Mouse (Mus musculus): ENCODE data around the gene Rgs3. TPM values are rescaled to one million over a fixed set of nuclear protein-coding genes. Genes with fewer than 3 reads are reported as not detected.

The Rgs3 gene
- total RNA-seq, 2 experiments from 2014 or later: 45.0 to 46.1 TPM

DNA sequence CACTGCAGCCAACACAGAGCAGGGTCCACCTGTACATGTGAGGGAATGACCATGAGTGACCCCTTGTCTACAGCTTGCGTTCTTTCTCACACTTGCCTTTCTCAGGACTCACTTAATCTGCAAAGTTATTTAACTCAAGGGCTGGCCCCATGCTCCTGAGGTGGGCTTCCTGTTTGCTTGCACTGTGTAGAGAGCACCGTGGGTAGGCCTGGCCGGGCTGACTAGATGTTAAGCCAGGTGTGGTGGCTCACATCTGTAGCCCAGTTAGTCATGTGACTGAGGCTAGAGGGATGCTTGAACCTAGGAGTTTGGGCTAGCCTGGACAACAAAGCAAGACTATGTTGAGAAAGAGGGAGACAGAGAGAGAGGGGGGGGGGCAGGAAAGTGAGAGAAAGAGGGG lies 179.3 kb downstream of the Rgs3 start:
- ATAC-seq (ENCODE audit: poor library complexity, severe bottlenecking): no peak

DNA sequence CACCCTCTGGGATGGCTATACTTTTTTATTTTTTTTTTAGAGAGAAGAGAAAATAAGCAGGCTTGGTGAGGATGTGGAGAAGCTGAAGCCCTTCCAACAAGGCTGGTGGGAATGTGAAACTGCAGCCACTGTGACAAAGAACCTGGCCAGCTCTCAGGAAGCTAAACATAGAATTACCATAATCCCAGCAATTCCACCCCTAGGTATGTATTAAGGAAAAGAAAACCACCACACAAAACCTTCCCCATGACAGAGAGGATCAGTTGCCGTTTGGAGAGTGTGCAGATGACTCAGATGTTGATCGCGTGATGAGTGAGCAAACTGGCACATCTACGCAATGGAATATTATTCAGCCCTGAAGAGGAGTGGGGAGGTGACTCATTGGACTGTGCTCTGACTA lies 179.9 kb downstream of the Rgs3 start:
- no peak for ATAC-seq (ENCODE audit: poor library complexity, severe bottlenecking)

DNA sequence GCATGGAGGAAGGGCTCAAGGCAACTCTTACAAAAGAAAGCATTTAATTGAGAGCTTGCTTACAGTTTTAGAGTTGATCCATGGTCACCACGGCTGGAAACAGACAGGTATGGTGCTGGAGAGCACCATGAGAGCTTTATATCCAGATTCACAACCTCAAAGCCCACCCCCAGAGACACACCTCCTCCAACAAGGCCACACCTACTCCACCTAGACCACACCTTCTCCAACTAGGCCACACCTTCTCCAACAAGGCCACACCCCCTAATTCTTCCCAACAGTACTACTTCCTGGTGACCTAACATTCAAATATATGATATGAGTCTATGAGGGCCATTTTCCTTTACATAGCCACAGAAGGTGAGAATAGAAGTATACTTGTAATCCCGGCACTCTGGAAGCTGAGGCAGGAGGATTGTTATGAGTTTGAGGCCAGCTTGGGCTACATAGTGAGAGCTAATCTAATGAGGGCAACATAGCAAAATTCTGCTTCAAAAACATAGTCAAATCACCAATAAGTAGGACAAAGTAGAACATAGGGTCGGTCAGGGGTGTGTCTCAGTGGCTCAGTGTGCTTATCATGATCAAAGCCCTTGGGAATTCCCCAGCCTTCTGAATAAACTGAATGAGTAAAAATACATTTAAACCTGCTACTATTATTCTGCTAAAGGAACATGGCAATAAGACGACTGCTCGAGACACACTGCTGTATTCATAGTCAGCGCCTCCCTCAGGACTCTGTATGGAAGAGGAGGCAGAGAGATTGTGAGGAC lies 180.8 kb downstream of the Rgs3 start:
- ATAC-seq (ENCODE audit: poor library complexity, severe bottlenecking): no peak

DNA sequence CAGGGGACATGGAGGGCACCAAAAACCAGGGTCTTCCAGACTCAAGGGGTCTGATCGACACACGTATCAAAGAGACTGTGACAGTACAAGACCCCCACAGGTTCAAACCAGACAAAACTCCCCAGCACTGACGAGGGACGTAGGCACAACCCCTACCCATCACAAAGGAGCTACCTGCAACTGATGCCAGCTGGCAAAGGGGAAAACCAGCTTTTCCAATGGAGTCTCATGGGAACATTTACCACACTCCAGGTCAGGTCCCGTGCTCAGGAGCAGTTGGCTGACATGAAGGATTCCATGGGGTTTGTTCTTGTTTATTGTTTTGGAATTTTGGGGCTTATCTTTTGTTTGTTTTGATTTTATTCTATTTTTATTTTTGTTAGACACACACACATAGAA lies 181.4 kb downstream of the Rgs3 start:
- no peak for ATAC-seq (ENCODE audit: poor library complexity, severe bottlenecking)

DNA sequence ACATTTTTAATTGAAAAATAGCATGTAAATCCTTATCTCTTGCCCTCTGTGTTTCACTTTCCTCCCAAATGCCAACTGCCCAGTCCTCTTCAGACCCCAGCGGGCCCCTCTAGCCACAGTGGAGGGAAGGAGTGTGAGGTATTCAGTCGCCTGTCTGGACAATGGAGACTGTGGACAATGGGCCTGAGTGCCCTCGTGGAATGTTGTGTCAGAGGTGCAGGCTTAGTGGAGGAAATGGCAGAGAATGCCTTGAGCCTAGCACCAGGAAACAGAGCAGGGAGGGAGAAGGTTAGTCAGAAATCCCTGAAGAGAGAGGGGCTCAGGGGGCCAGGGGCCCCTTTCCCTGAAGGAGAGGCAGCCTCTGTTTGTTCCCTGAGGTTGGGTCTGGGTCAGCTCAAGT lies 182.0 kb downstream of the Rgs3 start:
- ATAC-seq (ENCODE audit: poor library complexity, severe bottlenecking): no peak

DNA sequence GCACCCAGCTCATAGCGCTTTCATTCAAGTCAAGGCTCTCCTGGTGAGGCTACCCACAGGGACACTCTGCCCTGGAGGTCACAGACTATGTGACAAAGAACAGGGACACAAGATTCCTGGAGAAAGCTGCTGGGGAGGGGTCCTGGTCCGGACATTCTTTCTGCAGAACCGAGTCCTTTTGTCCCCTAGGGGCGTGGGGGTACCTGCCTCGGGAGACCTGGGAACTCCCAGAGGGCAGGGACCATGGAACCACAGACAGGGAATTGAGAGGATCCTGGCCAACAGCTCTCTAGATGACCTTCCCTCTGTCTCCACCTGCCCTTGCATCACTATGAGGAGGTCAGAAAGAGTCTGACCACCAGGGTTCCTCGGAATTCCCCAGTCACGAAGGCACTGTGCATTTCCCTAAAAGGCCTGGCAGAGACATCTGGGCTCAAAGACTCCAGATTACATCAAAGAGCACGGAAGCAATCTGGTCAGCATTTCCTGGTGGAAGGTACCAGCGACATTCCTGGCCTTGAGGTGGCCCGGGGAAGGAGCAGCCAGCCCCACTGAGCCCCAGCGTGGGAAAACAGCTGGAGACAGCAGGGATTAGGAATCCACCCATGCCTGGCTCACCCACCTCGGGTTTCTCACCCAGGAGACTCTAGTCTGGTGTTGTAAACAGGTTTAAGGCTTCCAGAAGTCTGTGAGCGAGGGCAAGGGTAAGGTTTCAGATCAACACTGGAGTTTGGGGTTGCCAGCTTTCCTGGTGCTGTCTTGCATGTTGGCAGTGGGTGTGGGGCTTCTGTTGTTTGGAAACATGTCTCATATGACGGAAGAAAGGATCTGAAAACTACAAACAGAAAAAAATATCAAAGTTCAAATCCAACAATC lies 183.5 kb downstream of the Rgs3 start:
- ATAC-seq (ENCODE audit: poor library complexity, severe bottlenecking): no peak

DNA sequence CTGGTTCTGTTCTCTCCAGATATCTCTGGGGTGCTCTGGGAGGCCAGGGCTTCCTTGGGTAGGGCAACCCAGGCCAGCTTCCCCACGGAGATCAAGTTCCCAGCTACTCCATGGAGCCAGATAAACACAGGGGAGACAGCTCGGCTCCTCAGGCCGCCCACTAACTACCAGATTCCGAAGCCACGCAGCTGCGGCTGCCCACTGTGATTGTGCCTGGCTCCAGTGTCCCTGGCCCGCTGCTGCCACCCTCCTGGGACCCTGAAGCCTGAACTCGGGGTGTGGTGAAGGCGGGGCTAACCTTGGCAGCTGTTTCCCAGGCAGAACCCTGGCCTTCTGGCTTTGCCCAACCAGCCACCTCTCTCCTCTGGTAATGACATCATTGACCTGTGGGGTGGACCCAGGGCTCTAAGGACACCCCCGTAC lies 184.9 kb downstream of the Rgs3 start:
- no peak for ATAC-seq (ENCODE audit: poor library complexity, severe bottlenecking)

DNA sequence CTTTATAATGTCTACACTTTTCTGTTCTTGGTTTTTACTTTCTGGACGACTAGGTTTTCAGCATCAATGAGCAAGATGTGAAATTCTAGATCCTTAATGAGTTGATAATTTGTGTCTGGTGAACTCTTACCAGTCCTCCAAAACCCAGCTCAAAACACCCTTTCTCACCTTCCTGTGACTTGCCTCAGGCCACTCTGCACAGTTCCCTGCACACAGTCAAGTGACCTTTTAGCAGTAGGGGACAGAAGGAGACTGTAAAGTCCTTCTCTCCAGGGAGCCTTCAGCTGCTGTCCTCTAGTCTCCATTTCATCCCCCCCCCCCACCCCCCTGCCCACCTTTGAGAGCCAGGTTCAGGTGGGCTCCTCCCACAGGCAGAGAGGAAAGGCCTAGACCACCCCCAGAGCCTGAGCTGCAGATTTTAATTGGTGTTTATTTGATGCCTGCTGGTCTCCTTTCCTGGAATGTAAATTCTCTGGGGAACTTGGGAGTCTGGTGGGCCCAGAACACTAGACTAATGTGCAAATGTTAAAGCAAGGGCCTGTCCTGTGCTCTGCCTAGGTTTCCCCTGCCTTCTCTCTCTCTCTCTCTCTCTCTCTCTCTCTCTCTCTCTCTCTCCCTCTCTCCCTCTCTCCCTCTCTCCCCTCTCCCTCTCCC lies 185.5 kb downstream of the Rgs3 start:
- no peak for ATAC-seq (ENCODE audit: poor library complexity, severe bottlenecking)

Other genes starting within 250 kb of the Rgs3 start
- gene Fkbp15, start 199.3 kb upstream of the Rgs3 start, total RNA-seq (2015): 46.8 and 47.6 TPM in 2 replicates
- 110 and 118 TPM in 2 replicates for gene Fkbp15, start 199.3 kb upstream of the Rgs3 start, total RNA-seq (2017)
- gene Slc31a1, start 199.1 kb upstream of the Rgs3 start, total RNA-seq (2015): 23.2 and 26.1 TPM in 2 replicates
- 20.7 and 25.3 TPM in 2 replicates for gene Slc31a1, start 199.1 kb upstream of the Rgs3 start, total RNA-seq (2017)
- gene Cdc26, start 151.2 kb upstream of the Rgs3 start, total RNA-seq (2015): 98.2 and 100 TPM in 2 replicates
- 71.7 and 85.0 TPM in 2 replicates for gene Cdc26, start 151.2 kb upstream of the Rgs3 start, total RNA-seq (2017)
- 9.3 and 11.2 TPM in 2 replicates for gene Prpf4, start 151.1 kb upstream of the Rgs3 start, total RNA-seq (2015)
- 9.2 and 11.2 TPM in 2 replicates for gene Prpf4, start 151.1 kb upstream of the Rgs3 start, total RNA-seq (2017)
- gene Rnf183, start 124.6 kb upstream of the Rgs3 start, total RNA-seq (2015): not detected in 2 replicates
- not detected in 2 replicates for gene Rnf183, start 124.6 kb upstream of the Rgs3 start, total RNA-seq (2017)
- not detected in 2 replicates for gene Wdr31, start 89.0 kb upstream of the Rgs3 start, total RNA-seq (2015)
- not detected in 2 replicates for gene Wdr31, start 89.0 kb upstream of the Rgs3 start, total RNA-seq (2017)
- gene Bspry, start 79.8 kb upstream of the Rgs3 start, total RNA-seq (2015): 0.57 TPM in 1 of 2 replicates, not detected in the other
- gene Bspry, start 79.8 kb upstream of the Rgs3 start, total RNA-seq (2017): 0.08 and 0.18 TPM in 2 replicates
- 0.14 TPM in 1 of 2 replicates, not detected in the other for gene Hdhd3, start 56.4 kb upstream of the Rgs3 start, total RNA-seq (2015)
- not detected in 2 replicates for gene Hdhd3, start 56.4 kb upstream of the Rgs3 start, total RNA-seq (2017)
- 12.5 and 16.9 TPM in 2 replicates for gene Alad, start 39.9 kb upstream of the Rgs3 start, total RNA-seq (2015)
- 5.1 and 9.2 TPM in 2 replicates for gene Alad, start 39.9 kb upstream of the Rgs3 start, total RNA-seq (2017)
- gene Pole3, start 34.8 kb upstream of the Rgs3 start, total RNA-seq (2015): 22.8 and 22.9 TPM in 2 replicates
- gene Pole3, start 34.8 kb upstream of the Rgs3 start, total RNA-seq (2017): 28.6 and 38.4 TPM in 2 replicates
- gene 4933430I17Rik, start 34.5 kb upstream of the Rgs3 start, total RNA-seq (2015): 0.31 TPM in 1 of 2 replicates, not detected in the other
- gene 4933430I17Rik, start 34.5 kb upstream of the Rgs3 start, total RNA-seq (2017): 0.26 TPM in 1 of 2 replicates, not detected in the other